Mouse (Mus musculus): ENCODE measurements around the gene Ube2v1. TPM values are rescaled to one million over a fixed set of nuclear protein-coding genes. Genes with fewer than 3 reads are reported as not detected.

Ube2v1 gene
- polyA plus RNA-seq, 1 experiment from 2014 or later: 310 TPM

DNA sequence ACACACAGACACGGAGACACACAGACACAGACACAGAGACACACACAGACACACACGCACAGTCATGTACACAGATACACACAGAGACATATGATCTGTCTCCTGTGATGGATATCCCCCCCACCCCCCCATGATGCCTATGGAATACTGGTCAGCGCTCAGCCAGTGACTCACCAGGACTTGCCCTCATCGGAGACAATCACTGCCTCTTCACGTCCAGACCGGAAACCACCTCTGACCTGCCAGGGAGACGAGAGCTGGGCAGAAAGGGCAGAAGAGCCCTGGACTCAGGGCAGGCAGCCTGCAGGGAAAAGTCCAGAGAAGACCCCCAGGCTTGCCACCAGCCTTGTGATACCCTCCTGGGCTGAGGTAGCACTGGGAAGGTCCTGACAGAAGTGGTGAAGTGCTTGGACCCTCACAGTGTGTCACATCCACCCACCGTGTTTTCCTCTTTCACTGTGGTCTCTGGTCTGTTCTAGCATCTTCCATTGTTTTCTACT, 55.7 kb downstream of the Ube2v1 start:
- Histone ChIP-seq H3K27ac (no peak overlapping the region), H3K27me3 (0 out of 2 replicates have a peak, but pooled peaks cover 4% of the 10 kb centered on the region), H3K4me3 (no peak overlapping the region), H3K4me2 (no peak overlapping the region), H3K4me1 (replicated peaks) (no peaks in the 10 kb centered on the region), H3K9me3 (no peaks in the 10 kb centered on the region), H3K9ac (no peak overlapping the region), H3K36me3 (no peaks in the 10 kb centered on the region)
- no peak for ATAC-seq (ENCODE audit: low FRiP score)
- 86% methylated on average over 8 of the region's 8 CpGs for WGBS

DNA sequence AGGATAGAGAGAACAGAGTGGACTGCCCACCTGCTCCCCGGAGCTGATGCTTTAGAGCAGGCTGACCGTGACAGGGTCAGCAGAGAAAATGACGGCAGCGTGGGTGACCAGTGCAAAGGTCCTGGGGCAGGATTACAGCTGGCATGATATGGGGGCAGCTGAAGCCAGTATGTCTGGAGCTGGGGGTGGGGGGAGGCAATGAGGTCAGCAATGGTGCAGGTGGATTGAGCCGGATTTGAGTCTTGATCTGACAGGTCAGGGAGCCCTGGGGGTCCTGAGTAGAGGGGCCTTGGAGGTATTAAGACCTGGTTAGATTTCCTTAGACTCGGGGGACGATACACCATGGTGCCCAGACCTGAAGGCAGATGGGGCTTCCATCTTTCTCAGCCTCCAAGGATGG, 56.3 kb downstream of the Ube2v1 start:
- 0 out of 2 replicates have a peak, but pooled peaks cover 4% of the 10 kb centered on the region for H3K27me3 ChIP-seq
- ATAC-seq (ENCODE audit: low FRiP score): no peak
- no peak overlapping the region for H3K27ac ChIP-seq
- no peaks in the 10 kb centered on the region for H3K4me1 ChIP-seq (replicated peaks)
- WGBS: 88% methylated on average over 7 of the region's 7 CpGs
- no peak overlapping the region for H3K4me3 ChIP-seq
- H3K4me2 ChIP-seq: no peak overlapping the region
- H3K9me3 ChIP-seq: no peaks in the 10 kb centered on the region
- no peak overlapping the region for H3K9ac ChIP-seq
- no peaks in the 10 kb centered on the region for H3K36me3 ChIP-seq

DNA sequence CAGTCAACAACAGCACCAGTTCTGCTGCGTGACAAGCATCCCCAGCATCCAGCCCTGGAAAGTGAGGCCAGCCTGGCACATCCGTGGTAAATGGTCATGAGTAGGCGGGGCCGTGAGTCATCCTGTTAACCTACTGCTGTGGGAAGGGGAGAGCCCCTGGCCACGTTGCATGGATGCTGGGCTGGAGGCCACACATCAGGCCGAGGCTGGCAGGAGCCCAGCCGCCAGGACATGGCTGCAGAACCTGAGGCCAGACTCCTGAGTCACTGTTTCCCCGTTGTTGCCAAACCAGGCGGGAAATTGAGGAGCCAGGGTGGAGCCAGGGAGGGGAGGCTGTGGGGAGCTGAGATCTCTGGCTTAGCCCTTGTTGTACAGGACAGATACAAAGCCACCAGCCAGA, 57.1 kb downstream of the Ube2v1 start:
- no peak for ATAC-seq (ENCODE audit: low FRiP score)
- H3K27me3 ChIP-seq: 0 out of 2 replicates have a peak, but pooled peaks cover 4% of the 10 kb centered on the region
- H3K4me1 ChIP-seq (replicated peaks): no peaks in the 10 kb centered on the region; the same call in 1 of the 2 replicates
- H3K36me3 ChIP-seq: no peaks in the 10 kb centered on the region
- no peaks in the 10 kb centered on the region for H3K9me3 ChIP-seq
- H3K4me3 ChIP-seq: no peak overlapping the region
- no peak overlapping the region for H3K9ac ChIP-seq
- WGBS: 75% methylated on average over 9 of the region's 9 CpGs
- no peak overlapping the region for H3K4me2 ChIP-seq
- no peak overlapping the region for H3K27ac ChIP-seq

DNA sequence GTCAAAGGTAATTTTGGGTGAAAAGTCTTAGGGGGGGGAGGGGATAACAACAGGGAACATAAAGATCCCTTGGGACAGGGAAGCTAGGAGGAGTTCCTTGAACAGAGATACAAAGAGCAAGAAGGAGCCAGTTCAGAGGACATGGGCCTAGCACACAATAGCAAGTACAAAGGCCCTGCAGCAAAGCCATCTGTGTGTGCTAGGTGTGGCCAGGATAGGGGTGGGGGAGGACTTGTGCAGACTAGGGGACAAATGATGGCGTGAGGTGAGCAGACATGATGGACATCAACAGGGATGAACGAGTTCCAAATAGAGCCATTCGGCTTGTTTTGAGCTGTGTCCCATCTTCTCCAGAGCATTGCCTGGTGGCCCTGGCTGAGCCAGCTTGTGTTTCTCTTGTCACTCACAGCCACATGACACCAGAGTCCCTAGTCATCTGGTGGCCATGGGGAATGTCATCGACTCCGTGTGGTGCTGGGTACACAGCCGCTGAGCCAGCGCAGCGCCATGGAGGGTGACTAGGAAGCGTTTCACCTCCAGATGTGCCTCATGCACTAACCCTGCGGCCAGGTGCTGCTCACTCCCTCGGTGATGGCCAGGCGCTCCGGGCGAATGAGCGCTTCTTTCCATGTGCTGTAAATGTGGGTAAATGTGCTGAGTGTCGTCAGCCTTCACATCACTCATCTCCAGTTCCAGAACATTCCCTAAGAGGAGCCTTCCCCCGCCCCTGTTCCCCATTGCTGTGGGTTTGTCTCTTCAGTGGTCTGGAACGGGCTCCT, 60.3 kb downstream of the Ube2v1 start:
- no peak overlapping the region for H3K4me2 ChIP-seq
- no peak for ATAC-seq (ENCODE audit: low FRiP score)
- no peak overlapping the region for H3K4me3 ChIP-seq
- H3K36me3 ChIP-seq: no peaks in the 10 kb centered on the region
- no peaks in the 10 kb centered on the region; the same call in 1 of the 2 replicates for H3K4me1 ChIP-seq (replicated peaks)
- no peaks in the 10 kb centered on the region for H3K9me3 ChIP-seq
- WGBS: 87% methylated on average over 18 of the region's 18 CpGs
- no peak overlapping the region for H3K27ac ChIP-seq
- 0 out of 2 replicates have a peak, but pooled peaks cover 4% of the 10 kb centered on the region for H3K27me3 ChIP-seq
- no peak overlapping the region for H3K9ac ChIP-seq

DNA sequence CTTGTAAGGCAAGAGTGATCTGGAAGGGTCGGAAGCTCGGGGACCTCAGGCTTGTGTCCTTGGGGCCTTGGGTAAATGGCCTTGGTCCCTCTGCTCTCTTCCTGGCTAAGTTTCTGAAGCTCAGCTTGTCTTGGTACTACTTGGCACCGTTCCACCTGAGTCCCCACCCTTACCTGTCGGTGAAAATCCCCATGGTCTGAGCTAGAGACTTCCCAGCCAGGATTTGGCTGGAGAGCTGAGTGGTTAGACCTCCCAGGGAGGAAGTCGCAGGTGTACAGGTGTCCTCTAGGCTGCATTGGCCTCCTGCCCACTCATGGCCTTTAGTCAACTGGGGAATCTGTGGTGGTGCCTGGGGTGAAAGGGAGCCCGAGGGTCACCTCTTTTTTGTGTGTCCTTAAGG, 61.1 kb downstream of the Ube2v1 start:
- Histone ChIP-seq H3K27ac (no peak overlapping the region), H3K9me3 (no peaks in the 10 kb centered on the region), H3K9ac (no peak overlapping the region), H3K4me1 (replicated peaks) (peaks cover 2% of the 10 kb centered on the region; the same call in 1 of the 2 replicates), H3K4me2 (no peak overlapping the region), H3K36me3 (no peaks in the 10 kb centered on the region), H3K27me3 (0 out of 2 replicates have a peak, but pooled peaks cover 4% of the 10 kb centered on the region), H3K4me3 (no peak overlapping the region)
- 92% methylated on average over 6 of the region's 6 CpGs for WGBS
- ATAC-seq (ENCODE audit: low FRiP score): no peak

DNA sequence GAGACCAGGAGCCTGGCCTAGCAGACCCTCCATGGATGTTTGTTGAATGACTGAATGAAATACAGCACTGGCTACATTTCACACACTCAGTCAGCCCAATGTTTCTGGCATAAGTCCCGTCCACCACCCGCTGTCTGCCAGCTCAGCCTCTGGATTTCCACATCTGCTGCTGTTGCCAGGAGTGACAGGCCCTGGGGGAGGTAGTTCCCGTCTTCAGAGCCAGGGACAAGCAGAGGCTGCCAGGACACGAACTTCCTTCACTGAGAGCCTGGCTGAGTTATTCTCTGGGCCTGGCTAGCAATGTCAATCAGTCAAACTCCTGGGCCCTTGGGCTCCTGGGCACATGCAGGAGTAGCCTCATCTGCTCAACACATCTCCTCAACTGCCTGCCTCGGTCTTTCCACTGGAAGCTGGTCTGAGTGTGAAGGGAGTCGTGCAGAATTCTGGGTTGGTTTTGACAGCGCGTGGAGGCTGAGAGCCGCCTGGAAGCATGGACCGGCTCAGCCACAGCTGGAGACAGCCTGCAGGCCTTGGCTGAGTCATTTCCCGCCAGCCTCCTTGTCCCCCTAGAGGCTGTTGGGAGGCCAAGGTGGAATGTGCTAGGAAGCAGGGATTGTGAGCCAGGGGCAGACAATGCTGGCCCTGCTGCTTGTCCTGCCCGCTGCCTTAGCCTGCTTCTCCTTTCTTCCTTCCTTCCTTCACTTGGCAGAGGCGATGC, 61.8 kb downstream of the Ube2v1 start:
- Histone ChIP-seq H3K9ac (no peak overlapping the region), H3K4me1 (replicated peaks) (peaks cover 6% of the 10 kb centered on the region), H3K4me2 (no peak overlapping the region), H3K27me3 (no peaks in the 10 kb centered on the region), H3K36me3 (no peaks in the 10 kb centered on the region), H3K9me3 (no peaks in the 10 kb centered on the region), H3K4me3 (no peak overlapping the region), H3K27ac (no peak overlapping the region)
- 72% methylated on average over 13 of the region's 13 CpGs for WGBS
- no peak for ATAC-seq (ENCODE audit: low FRiP score)

DNA sequence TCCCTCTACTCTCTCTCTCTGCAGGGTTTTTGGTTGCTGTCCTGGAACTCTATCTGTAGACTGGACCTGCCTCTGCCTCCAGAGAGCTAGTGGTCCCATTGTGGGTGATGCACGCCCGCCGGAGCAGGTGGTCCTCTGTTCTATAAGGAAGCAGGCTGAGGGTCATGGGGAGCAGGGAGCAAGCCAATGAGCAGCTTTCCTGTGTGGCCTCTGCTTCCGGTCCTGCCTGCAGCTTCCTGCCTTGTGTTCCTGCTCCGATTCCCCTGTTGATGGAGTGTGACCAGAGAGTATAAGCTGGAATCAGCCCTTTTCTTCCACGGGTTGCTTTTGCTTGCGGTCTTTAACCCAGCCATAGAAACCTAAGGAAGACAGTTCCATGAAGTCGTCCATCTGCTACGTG, 63.8 kb downstream of the Ube2v1 start:
- H3K27me3 ChIP-seq: 0 out of 2 replicates have a peak, but pooled peaks cover 8% of the 10 kb centered on the region
- ATAC-seq (ENCODE audit: low FRiP score): no peak
- no peak overlapping the region for H3K27ac ChIP-seq
- WGBS: 80% methylated on average over 9 of the region's 9 CpGs
- H3K9me3 ChIP-seq: no peaks in the 10 kb centered on the region
- peaks cover 23% of the 10 kb centered on the region for H3K4me1 ChIP-seq (replicated peaks)
- H3K4me2 ChIP-seq: no peak overlapping the region
- no peak overlapping the region for H3K4me3 ChIP-seq
- no peak overlapping the region for H3K9ac ChIP-seq
- no peaks in the 10 kb centered on the region for H3K36me3 ChIP-seq

DNA sequence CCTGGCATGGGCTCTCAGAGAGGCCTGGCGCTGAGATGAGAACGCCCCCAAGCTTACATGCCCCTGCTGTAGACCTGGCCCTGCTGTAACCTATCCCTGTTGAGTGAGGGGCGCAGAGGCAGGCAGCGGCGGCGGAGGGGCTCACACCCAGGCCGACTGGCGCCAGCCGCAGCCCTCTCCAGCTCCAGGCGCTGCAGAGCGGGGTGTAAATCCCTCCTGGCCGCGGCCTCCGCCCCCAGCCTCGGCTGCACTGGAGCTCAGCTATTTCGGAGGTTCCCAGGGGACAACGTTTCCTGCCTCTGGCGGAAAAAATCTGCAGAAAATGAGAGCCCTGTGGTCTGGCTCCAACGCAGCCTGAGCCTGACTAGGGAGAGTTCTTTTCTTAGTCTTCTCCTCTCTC, 66.2 kb downstream of the Ube2v1 start:
- Histone ChIP-seq H3K9me3 (no peaks in the 10 kb centered on the region), H3K4me1 (replicated peaks) (peaks cover 31% of the 10 kb centered on the region), H3K4me3 (no peak overlapping the region), H3K9ac (peak overlapping the region; percentile 49), H3K27me3 (peaks cover 8% of the 10 kb centered on the region; the same call in 1 of the 2 replicates), H3K27ac (no peak overlapping the region), H3K4me2 (peak overlapping the region; percentile 34), H3K36me3 (no peaks in the 10 kb centered on the region)
- ATAC-seq (ENCODE audit: low FRiP score): no peak; the same call in 1 of the 2 replicates
- 25% methylated on average over 19 of the region's 19 CpGs for WGBS

DNA sequence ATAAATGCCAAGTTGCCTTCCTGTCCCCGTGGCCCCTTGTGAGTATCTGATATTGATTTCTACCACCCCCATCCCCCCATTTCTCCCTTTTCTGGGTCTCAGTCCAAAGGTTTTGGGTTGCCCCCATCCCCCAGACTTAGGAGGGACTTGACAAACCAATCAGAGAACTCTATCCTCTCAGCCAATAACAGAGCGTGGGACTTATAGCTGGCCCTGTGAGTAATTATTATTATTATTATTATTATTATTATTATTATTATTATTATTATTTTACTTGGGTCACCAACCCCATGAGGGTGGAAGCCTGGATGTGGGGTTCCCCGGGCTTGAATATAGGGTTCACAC, 66.6 kb downstream of the Ube2v1 start:
- peaks cover 33% of the 10 kb centered on the region for H3K4me1 ChIP-seq (replicated peaks)
- no peaks in the 10 kb centered on the region for H3K9me3 ChIP-seq
- H3K4me2 ChIP-seq: no peak overlapping the region
- H3K27me3 ChIP-seq: peaks cover 12% of the 10 kb centered on the region
- no peak overlapping the region for H3K27ac ChIP-seq
- no peak for ATAC-seq (ENCODE audit: low FRiP score)
- no peak overlapping the region for H3K4me3 ChIP-seq
- 70% methylated on average over 3 of the region's 3 CpGs for WGBS
- no peak overlapping the region; the same call in 1 of the 2 replicates for H3K9ac ChIP-seq
- no peaks in the 10 kb centered on the region for H3K36me3 ChIP-seq

DNA sequence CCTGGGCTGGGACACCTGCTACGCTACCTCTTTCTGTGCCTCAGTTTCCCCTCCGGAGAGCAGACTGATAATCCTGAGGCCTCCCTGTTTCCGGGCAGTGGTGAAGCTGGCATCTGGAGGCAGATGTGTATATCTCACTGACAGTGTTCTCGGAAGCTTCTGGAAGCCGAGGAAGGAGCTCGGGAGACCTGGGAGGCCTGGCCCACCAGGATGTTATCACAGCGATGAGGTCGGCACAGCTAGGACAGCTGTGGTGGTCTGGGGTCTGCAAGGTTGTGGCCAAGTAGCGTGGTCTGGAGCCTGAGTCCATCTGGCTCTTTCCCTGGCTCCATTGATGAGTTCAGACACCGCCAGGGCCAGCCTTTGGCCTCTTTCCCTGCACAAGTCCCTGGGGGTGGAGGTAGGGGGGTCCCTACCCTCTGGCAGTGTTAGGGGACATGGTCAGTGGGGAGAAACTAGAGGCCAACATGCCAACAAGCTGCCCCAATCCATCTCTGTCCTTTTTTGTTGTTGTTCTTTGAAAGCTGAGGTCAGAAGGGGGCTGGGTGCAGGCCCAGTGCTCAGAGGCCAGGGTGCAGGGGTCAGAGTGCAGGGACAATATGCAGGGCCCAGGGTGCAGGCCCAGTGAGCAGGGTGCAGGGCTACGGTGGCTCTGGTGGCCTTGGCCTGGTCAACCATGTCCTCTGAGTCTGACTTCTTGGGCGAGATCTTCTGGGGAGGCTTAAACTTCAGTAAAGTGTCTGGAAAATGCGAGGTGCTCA, 67.2 kb downstream of the Ube2v1 start:
- peaks cover 39% of the 10 kb centered on the region for H3K4me1 ChIP-seq (replicated peaks)
- no peak overlapping the region for H3K4me3 ChIP-seq
- WGBS: 80% methylated on average over 13 of the region's 13 CpGs
- peaks cover 18% of the 10 kb centered on the region for H3K27me3 ChIP-seq
- H3K36me3 ChIP-seq: no peaks in the 10 kb centered on the region
- no peak overlapping the region for H3K27ac ChIP-seq
- no peak overlapping the region for H3K9ac ChIP-seq
- no peaks in the 10 kb centered on the region for H3K9me3 ChIP-seq
- no peak overlapping the region for H3K4me2 ChIP-seq
- no peak for ATAC-seq (ENCODE audit: low FRiP score)

DNA sequence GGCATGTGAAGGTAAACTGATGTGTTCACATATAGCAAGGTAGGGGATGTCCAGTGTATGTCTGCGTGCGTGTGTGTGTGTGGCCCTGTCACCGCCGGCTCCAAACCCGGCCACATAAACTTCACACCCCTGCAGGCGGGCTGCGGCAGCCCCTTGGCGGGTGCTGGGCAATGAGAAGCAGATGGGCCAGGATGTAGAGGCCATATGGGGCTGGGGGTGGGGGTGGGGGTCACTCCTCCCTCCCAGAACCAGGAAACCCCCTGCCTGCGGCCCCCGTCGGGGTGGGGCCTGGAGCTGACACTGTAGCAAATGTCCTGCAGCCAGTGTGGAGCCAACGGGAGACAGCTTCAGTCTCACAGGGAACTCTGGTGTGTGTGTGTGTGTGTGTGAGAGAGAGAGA, 68.2 kb downstream of the Ube2v1 start:
- Histone ChIP-seq H3K36me3 (no peaks in the 10 kb centered on the region), H3K4me3 (no peak overlapping the region), H3K27me3 (peaks cover 26% of the 10 kb centered on the region), H3K4me1 (replicated peaks) (peaks cover 45% of the 10 kb centered on the region), H3K9me3 (no peaks in the 10 kb centered on the region), H3K9ac (no peak overlapping the region), H3K4me2 (no peak overlapping the region), H3K27ac (no peak overlapping the region)
- no peak for ATAC-seq (ENCODE audit: low FRiP score)
- WGBS: 54% methylated on average over 12 of the region's 12 CpGs

DNA sequence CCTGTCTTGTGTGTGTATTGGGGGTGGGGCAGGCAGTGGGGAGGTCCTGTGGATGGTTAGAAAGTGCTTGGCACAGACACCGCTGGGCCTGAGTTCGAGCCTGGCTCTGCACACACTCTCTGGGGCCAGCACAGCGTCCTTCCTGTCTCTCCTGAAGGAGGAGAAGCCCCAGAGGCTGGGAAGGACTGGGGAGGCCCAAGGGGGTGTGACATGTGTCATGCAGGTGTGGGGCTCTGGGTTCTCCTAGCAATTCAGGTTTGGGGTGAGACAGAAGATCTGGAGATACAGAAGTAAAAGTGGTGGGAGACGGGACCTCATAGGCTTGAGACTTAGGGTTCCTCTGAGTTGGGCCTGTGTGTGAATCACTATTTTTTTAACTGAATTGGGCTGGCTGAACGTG, 68.9 kb downstream of the Ube2v1 start:
- 75% methylated on average over 5 of the region's 5 CpGs for WGBS
- no peak overlapping the region for H3K4me3 ChIP-seq
- no peak overlapping the region for H3K4me2 ChIP-seq
- no peak overlapping the region for H3K27ac ChIP-seq
- ATAC-seq (ENCODE audit: low FRiP score): no peak
- no peak overlapping the region for H3K9ac ChIP-seq
- no peaks in the 10 kb centered on the region for H3K36me3 ChIP-seq
- peaks cover 45% of the 10 kb centered on the region for H3K4me1 ChIP-seq (replicated peaks)
- no peaks in the 10 kb centered on the region for H3K9me3 ChIP-seq
- peaks cover 29% of the 10 kb centered on the region for H3K27me3 ChIP-seq

Measured in hindbrain, embryonic 13.5 days (tissue).